Mouse (Mus musculus) neural tube, embryonic 13.5 days (tissue): ENCODE measurements around the gene Bcar1. TPM values are rescaled to one million over a fixed set of nuclear protein-coding genes. Genes with fewer than 3 reads are reported as not detected.

Source experiments
- ATAC-seq: fragments of 200-750 bp; cut with Nextera tagmentation; 2 replicates; pipeline ENCODE4 v1.8.0; 2017; ENCODE audit warnings: low read depth, mild to moderate bottlenecking, moderate TSS enrichment, moderate library complexity
- H3K27ac ChIP-seq: fragments of 300-500 bp; sonication (generic); replicated peaks from 2 replicates; pipeline ENCODE4 v1.5.1; 2015; ENCODE audit warnings: moderate library complexity, mild to moderate bottlenecking, inconsistent platforms
- H3K27me3 ChIP-seq: fragments of 300-500 bp; sonication (generic); 2 replicates; pipeline ENCODE4 v1.6.1; 2015; ENCODE audit warnings: mild to moderate bottlenecking, inconsistent platforms
- H3K36me3 ChIP-seq: fragments of 300-500 bp; sonication (generic); 2 replicates; pipeline ENCODE4 v1.6.1; 2015; ENCODE audit warnings: mild to moderate bottlenecking, inconsistent platforms
- H3K4me1 ChIP-seq: fragments of 300-500 bp; sonication (generic); replicated peaks from 2 replicates; pipeline ENCODE4 v1.6.1; 2015; ENCODE audit warnings: inconsistent platforms
- H3K4me2 ChIP-seq: fragments of 300-500 bp; sonication (generic); 2 replicates; pipeline ENCODE4 v1.6.1; 2015; ENCODE audit warnings: inconsistent platforms, mild to moderate bottlenecking, moderate library complexity
- H3K4me3 ChIP-seq: fragments of 300-500 bp; sonication (generic); 2 replicates; pipeline ENCODE4 v1.5.1; 2015; ENCODE audit warnings: mild to moderate bottlenecking, inconsistent platforms
- H3K9ac ChIP-seq: fragments of 300-500 bp; sonication (generic); 2 replicates; pipeline ENCODE4 v1.6.1; 2015; ENCODE audit warnings: moderate library complexity, mild to moderate bottlenecking, inconsistent platforms
- H3K9me3 ChIP-seq: fragments of 300-500 bp; sonication (generic); 2 replicates; pipeline ENCODE4 v1.6.1; 2016; ENCODE audit warnings: inconsistent platforms
- WGBS: fragments of 180-500 bp; shearing (Covaris S2); methylation state at CpG from one replicate; pipeline ENCODE4 v1.1.7; 2015; 5-methylcytosine and 5-hydroxymethylcytosine counted together
- microRNA-seq: library from miRNA; unstranded; fragments of <30 nt; microRNA quantifications from one replicate; pipeline ENCODE4, GENCODE M21; 2016
- polyA plus RNA-seq: library from polyadenylated mRNA; unstranded; fragments of >200 nt; fragmentation: Nextera tagmentation; extraction: Ambion mirVana; gene quantifications from 2 replicates; pipeline ENCODE4 v1.2.1, GENCODE M21; 2015

Gene Bcar1
- polyA plus RNA-seq, 1 experiment from 2014 or later: 51.0 TPM

DNA sequence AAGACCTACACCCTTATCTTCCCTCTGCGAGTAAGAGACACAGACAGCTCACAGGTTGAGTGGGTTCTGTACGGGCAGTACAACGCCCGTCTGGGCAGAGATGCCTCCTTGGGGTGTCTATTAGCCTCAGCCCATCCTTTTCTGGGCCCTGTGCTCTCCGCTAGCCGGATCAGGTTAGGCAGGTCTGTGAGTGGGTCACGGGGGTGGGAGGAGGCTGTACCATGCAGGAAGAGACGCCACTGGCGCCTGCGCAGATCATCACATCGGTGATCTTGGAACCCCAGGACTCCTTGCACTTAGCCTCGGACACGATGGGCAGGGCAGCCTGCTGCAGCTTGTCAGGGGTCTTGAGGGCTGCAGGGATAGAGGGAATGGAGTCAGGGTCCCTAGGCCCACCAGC lies 56.7 kb downstream of the Bcar1 start:
- WGBS: 83% methylated on average over 13 of the region's 13 CpGs
- Histone ChIP-seq H3K27me3 (no peaks in the 10 kb centered on the region), H3K4me1 (no peaks in the 10 kb centered on the region), H3K36me3 (no peaks in the 10 kb centered on the region), H3K4me2 (no peak overlapping the region), H3K4me3 (no peak overlapping the region), H3K27ac (no peak overlapping the region), H3K9ac (no peak overlapping the region), H3K9me3 (no peaks in the 10 kb centered on the region)
- no peak for ATAC-seq

DNA sequence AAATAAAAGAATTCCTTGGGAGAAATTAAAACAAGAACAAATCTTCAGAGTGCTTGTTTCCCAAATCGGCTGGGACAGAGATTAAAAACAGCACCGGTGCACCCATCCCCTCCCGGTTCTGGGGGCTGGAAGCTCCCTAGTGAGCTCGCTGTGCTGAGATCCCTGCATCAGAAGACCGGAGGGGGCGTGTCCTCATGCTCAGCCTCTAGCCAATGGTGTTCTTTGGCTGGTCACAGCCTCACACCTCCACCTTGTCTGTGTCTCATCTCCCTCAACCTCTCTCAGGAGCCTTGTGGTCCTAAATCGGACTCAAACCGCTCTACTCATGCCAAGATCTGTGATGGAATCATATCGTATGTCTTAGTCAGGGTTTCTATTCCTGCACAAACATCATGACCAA lies 61.1 kb downstream of the Bcar1 start:
- no peak overlapping the region for H3K27ac ChIP-seq
- H3K9me3 ChIP-seq: no peaks in the 10 kb centered on the region
- no peak overlapping the region for H3K4me3 ChIP-seq
- no peak overlapping the region for H3K9ac ChIP-seq
- no peaks in the 10 kb centered on the region; the same call in 1 of the 2 replicates for H3K4me1 ChIP-seq
- WGBS: 33% methylated on average over 9 of the region's 9 CpGs
- no peaks in the 10 kb centered on the region for H3K27me3 ChIP-seq
- no peaks in the 10 kb centered on the region for H3K36me3 ChIP-seq
- no peak overlapping the region for H3K4me2 ChIP-seq
- ATAC-seq: no peak

DNA sequence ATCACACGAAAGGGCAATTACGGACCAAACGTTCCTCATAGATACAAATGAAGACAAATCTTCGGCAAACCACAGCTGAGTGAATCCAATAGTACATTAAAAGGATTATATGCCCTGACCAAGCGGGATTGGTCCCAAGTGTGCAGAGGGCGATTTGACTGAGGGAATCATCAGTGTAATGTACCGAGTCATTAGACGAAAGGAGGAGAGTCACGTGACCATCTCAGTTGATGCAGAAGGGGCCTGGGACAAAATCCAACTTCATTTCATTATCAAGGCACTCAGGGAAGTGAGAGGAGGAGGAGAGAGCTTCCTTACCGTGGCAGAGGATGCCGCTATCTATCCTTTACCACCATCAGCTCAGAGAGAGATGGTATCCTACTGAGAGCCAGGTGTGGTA lies 62.5 kb downstream of the Bcar1 start:
- H3K9ac ChIP-seq: no peak overlapping the region
- no peaks in the 10 kb centered on the region for H3K27me3 ChIP-seq
- ATAC-seq: peak; percentile 84
- H3K36me3 ChIP-seq: no peaks in the 10 kb centered on the region
- no peak overlapping the region for H3K4me3 ChIP-seq
- H3K9me3 ChIP-seq: peaks cover 5% of the 10 kb centered on the region; the same call in 1 of the 2 replicates
- H3K27ac ChIP-seq: peak overlapping the region; percentile 71
- H3K4me1 ChIP-seq: no peaks in the 10 kb centered on the region; the same call in 1 of the 2 replicates
- H3K4me2 ChIP-seq: no peak overlapping the region
- WGBS: 49% methylated on average over 11 of the region's 11 CpGs

DNA sequence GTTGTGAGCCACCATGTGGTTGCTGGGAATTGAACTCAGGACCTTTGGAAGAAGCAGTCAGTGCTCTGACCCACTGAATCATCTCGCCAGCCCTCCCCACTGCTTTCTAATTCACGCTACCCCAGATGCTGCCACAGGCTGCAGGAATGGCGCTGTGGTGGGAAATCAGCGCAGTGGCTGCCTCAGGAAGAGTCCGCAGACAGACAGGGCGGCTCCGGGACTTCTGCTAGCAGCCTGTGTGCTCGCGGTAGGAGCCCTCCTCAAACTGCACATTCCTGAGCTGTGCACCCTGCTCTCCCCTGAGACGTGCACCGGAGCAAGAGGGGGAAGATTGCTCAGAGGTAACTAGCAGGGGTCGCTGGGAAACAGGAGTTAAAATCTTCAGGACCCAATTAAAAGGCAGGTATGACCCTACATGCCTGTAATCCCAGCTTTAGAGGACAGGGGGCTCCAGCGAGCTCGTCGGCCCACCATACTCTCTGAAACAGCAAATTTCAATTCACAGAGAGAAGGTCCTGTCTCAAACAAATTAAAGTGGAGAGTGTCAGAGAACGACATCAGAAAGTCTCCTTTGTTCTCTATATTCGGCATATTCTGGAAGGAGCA lies 63.1 kb downstream of the Bcar1 start:
- Histone ChIP-seq H3K36me3 (no peaks in the 10 kb centered on the region), H3K27ac (peak overlapping the region; percentile 71), H3K9ac (no peak overlapping the region), H3K4me1 (no peaks in the 10 kb centered on the region; the same call in 1 of the 2 replicates), H3K27me3 (no peaks in the 10 kb centered on the region), H3K4me3 (no peak overlapping the region), H3K9me3 (peaks cover 7% of the 10 kb centered on the region; the same call in 1 of the 2 replicates), H3K4me2 (no peak overlapping the region)
- WGBS: 36% methylated on average over 17 of the region's 17 CpGs
- ATAC-seq: peak; percentile 33; the same call in 1 of the 2 replicates

DNA sequence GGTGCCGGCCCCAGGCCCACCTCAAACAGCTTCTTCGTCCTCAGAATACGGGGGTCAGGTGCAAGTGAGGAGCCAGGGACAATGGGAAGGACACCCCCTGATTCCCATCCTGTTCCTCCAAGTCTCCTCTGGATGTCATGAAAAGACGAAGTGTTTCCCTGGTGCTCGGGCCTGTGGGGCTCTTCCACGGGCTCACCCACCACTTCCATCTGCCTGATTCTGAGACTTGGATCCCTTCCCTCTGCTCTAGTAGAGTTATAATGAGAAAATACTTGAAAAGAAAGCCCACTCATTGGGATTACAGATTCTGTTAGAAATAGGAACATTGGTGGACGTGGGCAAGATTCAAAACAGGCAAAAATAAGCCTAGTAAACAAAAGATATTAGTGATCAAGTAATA lies 64.8 kb downstream of the Bcar1 start:
- Histone ChIP-seq H3K9me3 (peaks cover 7% of the 10 kb centered on the region; the same call in 1 of the 2 replicates), H3K4me2 (no peak overlapping the region), H3K4me3 (no peak overlapping the region), H3K36me3 (no peaks in the 10 kb centered on the region), H3K27ac (no peak overlapping the region), H3K9ac (no peak overlapping the region), H3K4me1 (no peaks in the 10 kb centered on the region; the same call in 1 of the 2 replicates), H3K27me3 (no peaks in the 10 kb centered on the region)
- 88% methylated on average over 7 of the region's 7 CpGs for WGBS
- ATAC-seq: no peak

DNA sequence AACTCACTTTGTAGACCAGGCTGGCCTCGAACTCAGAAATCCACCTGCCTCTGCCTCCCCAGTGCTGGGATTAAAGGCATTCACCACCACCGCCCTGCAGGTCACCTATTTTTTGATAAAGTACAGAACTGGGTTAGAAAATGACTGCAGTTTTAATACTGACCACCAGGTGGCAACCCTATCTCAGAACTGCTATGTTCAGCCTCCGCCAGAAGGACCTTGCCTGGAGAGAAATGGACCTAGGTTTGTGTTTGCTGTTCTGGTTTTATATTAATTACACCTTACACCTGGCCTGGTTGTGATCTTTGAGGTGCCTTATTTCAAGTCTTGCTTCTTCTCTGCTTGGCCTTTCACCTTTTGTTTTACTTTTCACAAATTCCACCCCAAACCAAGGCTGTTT lies 65.5 kb downstream of the Bcar1 start:
- no peak overlapping the region for H3K27ac ChIP-seq
- H3K4me3 ChIP-seq: no peak overlapping the region
- ATAC-seq: no peak
- H3K4me1 ChIP-seq: no peaks in the 10 kb centered on the region; the same call in 1 of the 2 replicates
- H3K27me3 ChIP-seq: no peaks in the 10 kb centered on the region
- peaks cover 7% of the 10 kb centered on the region; the same call in 1 of the 2 replicates for H3K9me3 ChIP-seq
- H3K4me2 ChIP-seq: no peak overlapping the region
- 0 out of 2 replicates have a peak, but pooled peaks cover 6% of the 10 kb centered on the region for H3K36me3 ChIP-seq
- no peak overlapping the region for H3K9ac ChIP-seq
- 36% methylated on average over 3 of the region's 3 CpGs for WGBS

DNA sequence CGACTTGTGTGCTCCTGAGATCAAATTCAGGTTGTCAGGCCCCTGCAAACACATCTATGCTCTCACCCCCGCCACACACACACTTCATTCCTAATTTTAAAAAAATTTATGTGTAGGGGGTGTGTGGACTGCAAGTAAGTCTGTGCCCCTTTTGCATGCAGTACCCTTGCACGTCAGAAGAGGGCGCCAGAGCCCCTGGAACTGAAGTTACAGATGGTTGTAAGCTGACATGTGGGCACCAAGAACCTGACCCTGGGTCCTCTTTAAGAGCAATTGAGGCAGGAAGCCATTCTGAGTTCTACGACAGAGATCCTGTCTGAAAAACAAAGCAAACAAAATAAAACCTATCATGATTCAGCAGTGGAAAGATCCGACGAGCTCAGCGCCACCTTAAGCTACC lies 67.4 kb downstream of the Bcar1 start:
- no peak overlapping the region for H3K9ac ChIP-seq
- H3K27me3 ChIP-seq: no peaks in the 10 kb centered on the region
- no peak overlapping the region for H3K4me3 ChIP-seq
- H3K4me2 ChIP-seq: no peak overlapping the region
- peaks cover 16% of the 10 kb centered on the region for H3K36me3 ChIP-seq
- H3K4me1 ChIP-seq: no peaks in the 10 kb centered on the region; the same call in 1 of the 2 replicates
- peaks cover 7% of the 10 kb centered on the region; the same call in 1 of the 2 replicates for H3K9me3 ChIP-seq
- H3K27ac ChIP-seq: no peak overlapping the region
- 76% methylated on average over 8 of the region's 8 CpGs for WGBS
- ATAC-seq: no peak

DNA sequence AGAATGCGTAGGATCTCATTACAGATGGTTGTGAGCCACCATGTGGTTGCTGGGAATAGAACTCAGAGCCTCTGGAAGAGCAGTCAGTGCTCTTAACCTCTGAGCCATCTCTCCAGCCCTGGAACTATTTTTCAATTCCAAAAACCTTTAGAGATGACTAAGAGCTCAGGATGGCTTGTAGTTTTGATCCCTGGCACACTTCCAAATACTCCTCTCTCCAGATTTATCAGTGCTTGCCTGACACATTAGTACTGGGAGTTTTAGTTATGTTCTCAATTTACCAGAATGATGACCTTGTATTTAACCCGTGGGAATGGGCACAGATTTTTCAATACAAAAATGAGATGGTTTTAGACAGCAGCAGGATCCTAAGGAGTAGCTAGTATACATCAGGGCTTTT lies 76.9 kb downstream of the Bcar1 start:
- no peak overlapping the region for H3K27ac ChIP-seq
- H3K36me3 ChIP-seq: peaks cover 54% of the 10 kb centered on the region
- H3K27me3 ChIP-seq: no peaks in the 10 kb centered on the region
- no peak overlapping the region for H3K9ac ChIP-seq
- WGBS: 92% methylated on average over 2 of the region's 2 CpGs
- H3K9me3 ChIP-seq: no peaks in the 10 kb centered on the region
- no peaks in the 10 kb centered on the region for H3K4me1 ChIP-seq
- no peak for ATAC-seq
- H3K4me3 ChIP-seq: no peak overlapping the region
- H3K4me2 ChIP-seq: no peak overlapping the region

DNA sequence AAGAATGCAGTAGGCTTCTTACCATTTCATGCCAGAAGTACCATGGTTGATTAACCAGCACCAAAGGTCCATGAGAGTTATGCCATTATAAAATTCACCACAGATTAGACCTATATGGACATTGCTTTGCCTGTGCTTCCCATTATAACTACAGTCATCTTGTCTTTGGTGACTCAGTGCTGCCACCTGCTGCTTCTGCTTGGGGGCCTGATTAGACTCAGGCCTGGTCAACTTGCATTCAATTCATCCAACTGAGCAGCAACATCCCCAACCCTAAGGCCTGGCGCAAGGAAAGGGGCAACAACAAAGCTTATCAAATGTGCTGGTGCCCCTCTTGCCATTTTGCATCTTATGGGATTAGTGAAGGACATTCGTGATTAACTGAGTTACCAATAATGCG lies 81.1 kb downstream of the Bcar1 start:
- H3K4me3 ChIP-seq: no peak overlapping the region
- H3K9ac ChIP-seq: no peak overlapping the region
- peaks cover 39% of the 10 kb centered on the region for H3K36me3 ChIP-seq
- WGBS: 90% methylated on average over 3 of the region's 3 CpGs
- no peak overlapping the region for H3K27ac ChIP-seq
- no peaks in the 10 kb centered on the region for H3K9me3 ChIP-seq
- H3K4me1 ChIP-seq: 0 out of 2 replicates have a peak, but pooled peaks cover 5% of the 10 kb centered on the region
- H3K27me3 ChIP-seq: no peaks in the 10 kb centered on the region
- ATAC-seq: no peak
- H3K4me2 ChIP-seq: no peak overlapping the region

Small RNA genes lying within 50 kb of the gene (microRNA-seq; reads per million reads assigned to microRNA genes)
- not detected for gene Mir7076

Other genes with a start within 250 kb of the Bcar1 start
- 7.3 and 8.5 TPM in 2 replicates for gene Wdr59, start 221.7 kb downstream of the Bcar1 start, polyA plus RNA-seq
- 86.8 and 100.0 TPM in 2 replicates for gene Znrf1, start 207.7 kb downstream of the Bcar1 start, polyA plus RNA-seq
- 0.40 and 0.68 TPM in 2 replicates for gene Ldhd, start 113.4 kb downstream of the Bcar1 start, polyA plus RNA-seq
- gene Zfp1, start 100.4 kb downstream of the Bcar1 start, polyA plus RNA-seq: 22.0 and 29.5 TPM in 2 replicates
- not detected in 2 replicates for gene Ctrb1, start 52.8 kb downstream of the Bcar1 start, polyA plus RNA-seq
- 175 and 197 TPM in 2 replicates for gene Cfdp1, start 110.5 kb upstream of the Bcar1 start, polyA plus RNA-seq
- 5.3 and 5.9 TPM in 2 replicates for gene Tmem170, start 132.9 kb upstream of the Bcar1 start, polyA plus RNA-seq
- 4.2 and 6.0 TPM in 2 replicates for gene Chst5, start 166.6 kb upstream of the Bcar1 start, polyA plus RNA-seq
- gene Tmem231, start 190.1 kb upstream of the Bcar1 start, polyA plus RNA-seq: 16.0 and 16.3 TPM in 2 replicates
- gene Gabarapl2, start 196.9 kb upstream of the Bcar1 start, polyA plus RNA-seq: 491 and 502 TPM in 2 replicates
- 8.8 and 8.9 TPM in 2 replicates for gene Adat1, start 248.5 kb upstream of the Bcar1 start, polyA plus RNA-seq